Mouse (Mus musculus): ENCODE data around the gene Cyp2u1. TPM values are rescaled to one million over a fixed set of nuclear protein-coding genes. Genes with fewer than 3 reads are reported as not detected.

Gene Cyp2u1
- polyA plus RNA-seq, 1 experiment from 2014 or later: 11.9 TPM

DNA sequence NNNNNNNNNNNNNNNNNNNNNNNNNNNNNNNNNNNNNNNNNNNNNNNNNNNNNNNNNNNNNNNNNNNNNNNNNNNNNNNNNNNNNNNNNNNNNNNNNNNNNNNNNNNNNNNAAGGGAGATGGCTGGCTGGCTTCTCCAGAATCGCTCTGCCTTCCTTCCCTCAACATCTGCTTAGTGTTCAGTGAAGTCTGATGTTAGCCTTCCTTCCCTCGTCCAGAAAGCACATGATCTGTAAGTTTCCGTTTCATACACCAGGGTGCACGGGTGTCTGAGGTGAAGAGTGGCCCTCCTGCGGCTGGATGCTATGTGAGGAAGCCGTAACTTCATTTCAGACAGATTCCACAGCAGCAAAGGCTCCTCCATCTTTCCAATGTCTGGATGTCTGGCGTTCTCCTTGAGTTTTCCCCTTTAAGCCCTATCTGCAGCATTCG, 32.1 kb upstream of the Cyp2u1 start:
- H3K9ac ChIP-seq: peak overlapping the region; percentile 29; the same call in 1 of the 2 replicates
- peaks cover 18% of the 10 kb centered on the region for H3K4me1 ChIP-seq (replicated peaks)
- no peak for ATAC-seq (replicated peaks; ENCODE audit: insufficient number of reproducible peaks, insufficient read depth, low FRiP score, low read depth)
- peak overlapping the region; percentile 37 for H3K4me3 ChIP-seq
- 52% methylated on average over 8 of the region's 8 CpGs for WGBS
- peak overlapping the region; percentile 63 for H3K4me2 ChIP-seq
- H3K9me3 ChIP-seq (replicated peaks): no peaks in the 10 kb centered on the region
- no peaks in the 10 kb centered on the region for H3K36me3 ChIP-seq
- H3K27me3 ChIP-seq: no peaks in the 10 kb centered on the region
- H3K27ac ChIP-seq: 0 out of 2 replicates have a peak overlapping the region, but pooled peaks have one; percentile 39

DNA sequence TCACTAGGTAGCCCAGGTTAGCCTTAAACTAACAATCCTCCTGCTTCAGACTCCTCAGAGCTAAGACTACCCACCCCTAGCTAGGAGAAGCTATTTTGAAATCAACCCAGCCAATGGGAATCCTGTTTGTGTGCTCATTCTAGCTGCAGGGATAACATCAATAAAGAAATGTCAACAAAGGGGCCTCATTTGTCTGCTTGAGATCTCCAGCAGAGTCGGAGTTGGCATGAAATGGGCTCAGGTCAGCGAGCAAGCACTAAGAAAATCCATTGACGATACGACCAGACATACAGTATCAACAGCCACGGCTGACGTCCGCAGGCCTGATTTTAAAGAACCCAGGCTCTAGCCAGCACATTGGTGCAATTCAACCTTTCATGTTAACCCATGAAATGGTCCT, 24.2 kb upstream of the Cyp2u1 start:
- no peak overlapping the region for H3K9ac ChIP-seq
- no peaks in the 10 kb centered on the region for H3K36me3 ChIP-seq
- H3K4me2 ChIP-seq: no peak overlapping the region
- ATAC-seq (replicated peaks; ENCODE audit: insufficient number of reproducible peaks, insufficient read depth, low FRiP score, low read depth): no peak
- no peaks in the 10 kb centered on the region for H3K27me3 ChIP-seq
- no peaks in the 10 kb centered on the region for H3K4me1 ChIP-seq (replicated peaks)
- no peak overlapping the region for H3K27ac ChIP-seq
- no peaks in the 10 kb centered on the region for H3K9me3 ChIP-seq (replicated peaks)
- H3K4me3 ChIP-seq: no peak overlapping the region
- WGBS: 65% methylated on average over 7 of the region's 7 CpGs

DNA sequence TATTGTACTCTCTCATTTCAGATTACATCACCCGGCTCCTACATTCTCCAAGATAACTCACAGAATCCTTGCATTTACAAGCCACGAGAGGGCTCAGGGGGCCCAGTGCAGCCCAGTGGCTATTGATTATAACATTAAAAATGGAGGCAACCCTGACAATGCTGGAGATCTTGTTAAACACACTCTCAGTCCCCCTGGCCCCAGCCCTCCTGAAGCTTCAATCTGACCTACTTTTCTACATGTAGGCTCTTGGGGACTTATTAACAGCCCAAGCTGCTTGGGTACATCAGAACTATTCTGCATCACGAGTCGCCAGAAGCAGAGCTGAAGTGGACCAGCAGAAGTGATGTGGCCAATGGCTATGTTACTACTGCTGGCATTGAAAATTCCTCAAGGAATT, 23.6 kb upstream of the Cyp2u1 start:
- Histone ChIP-seq H3K36me3 (no peaks in the 10 kb centered on the region), H3K27me3 (no peaks in the 10 kb centered on the region), H3K4me2 (no peak overlapping the region), H3K4me3 (no peak overlapping the region), H3K9me3 (replicated peaks) (no peaks in the 10 kb centered on the region), H3K4me1 (replicated peaks) (no peaks in the 10 kb centered on the region), H3K9ac (no peak overlapping the region), H3K27ac (no peak overlapping the region)
- no peak for ATAC-seq (replicated peaks; ENCODE audit: insufficient number of reproducible peaks, insufficient read depth, low FRiP score, low read depth)
- WGBS: 87% methylated on average over 4 of the region's 4 CpGs

DNA sequence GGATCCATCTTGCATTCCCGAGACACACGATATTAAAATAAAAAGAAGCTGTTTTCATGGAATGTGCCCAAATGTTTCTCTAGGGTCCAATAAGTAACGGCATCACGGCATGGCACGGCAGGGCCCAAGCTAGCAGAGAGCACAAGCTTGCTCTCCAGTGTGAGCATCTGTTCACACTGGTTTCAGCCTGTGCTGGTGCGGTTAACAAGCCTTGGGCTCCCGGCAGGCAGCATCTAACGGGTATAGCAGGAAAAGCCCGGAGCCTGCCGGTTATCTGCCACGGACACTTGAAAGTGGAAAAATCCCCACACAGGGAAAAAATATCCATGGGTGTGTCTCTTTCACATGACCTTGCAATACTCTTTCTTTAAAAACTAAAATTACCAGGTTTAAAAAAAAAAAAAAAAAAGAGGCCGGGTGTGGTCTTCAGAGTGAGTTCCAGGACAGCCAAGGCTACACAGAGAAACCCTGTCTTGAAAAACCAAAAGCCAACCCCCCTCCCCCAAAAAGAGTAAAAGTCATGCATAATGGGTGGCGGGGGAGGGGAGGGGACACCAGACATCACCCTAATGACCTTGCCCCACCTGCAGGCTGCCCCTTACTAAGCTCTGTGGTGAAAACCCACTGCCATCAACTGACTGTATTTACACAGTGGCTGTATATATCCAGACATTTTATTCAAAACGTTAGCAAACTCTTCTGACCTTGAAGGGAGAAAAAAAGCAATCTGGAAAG, 19.2 kb upstream of the Cyp2u1 start:
- ATAC-seq (replicated peaks; ENCODE audit: insufficient number of reproducible peaks, insufficient read depth, low FRiP score, low read depth): no peak

DNA sequence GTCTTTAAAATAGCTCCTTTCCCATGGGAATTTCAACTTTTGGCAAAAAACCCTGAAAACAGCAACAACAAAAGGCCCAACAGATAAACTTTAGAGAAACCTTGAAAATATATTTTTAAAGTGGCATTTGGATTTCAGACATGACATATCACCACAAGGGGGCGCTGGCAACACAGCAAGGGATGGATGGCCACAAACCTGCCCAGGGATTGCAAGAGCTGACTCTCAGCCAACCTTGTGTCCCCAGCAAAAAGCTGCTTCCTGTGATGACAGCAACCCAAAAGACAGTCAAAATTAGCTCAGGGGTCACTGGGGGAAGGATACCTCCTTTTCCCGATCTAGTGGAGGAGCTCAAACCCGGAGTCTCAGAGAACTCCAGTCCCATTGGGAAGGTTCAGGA, 17.2 kb upstream of the Cyp2u1 start:
- Histone ChIP-seq H3K36me3 (no peaks in the 10 kb centered on the region), H3K4me2 (peak overlapping the region; percentile 25; the same call in 1 of the 2 replicates)
- WGBS: 5% methylated on average over 3 of the region's 3 CpGs

More for the DNA sequence above, 19.2 kb upstream of the Cyp2u1 start:
- H3K36me3 ChIP-seq: no peaks in the 10 kb centered on the region
- H3K4me2 ChIP-seq: no peak overlapping the region
- H3K4me3 ChIP-seq: no peak overlapping the region
- no peak overlapping the region for H3K27ac ChIP-seq
- 68% methylated on average over 14 of the region's 14 CpGs for WGBS
- H3K9ac ChIP-seq: no peak overlapping the region
- H3K4me1 ChIP-seq (replicated peaks): peaks cover 2% of the 10 kb centered on the region; the same call in 1 of the 2 replicates
- no peaks in the 10 kb centered on the region for H3K9me3 ChIP-seq (replicated peaks)
- H3K27me3 ChIP-seq: no peaks in the 10 kb centered on the region

DNA sequence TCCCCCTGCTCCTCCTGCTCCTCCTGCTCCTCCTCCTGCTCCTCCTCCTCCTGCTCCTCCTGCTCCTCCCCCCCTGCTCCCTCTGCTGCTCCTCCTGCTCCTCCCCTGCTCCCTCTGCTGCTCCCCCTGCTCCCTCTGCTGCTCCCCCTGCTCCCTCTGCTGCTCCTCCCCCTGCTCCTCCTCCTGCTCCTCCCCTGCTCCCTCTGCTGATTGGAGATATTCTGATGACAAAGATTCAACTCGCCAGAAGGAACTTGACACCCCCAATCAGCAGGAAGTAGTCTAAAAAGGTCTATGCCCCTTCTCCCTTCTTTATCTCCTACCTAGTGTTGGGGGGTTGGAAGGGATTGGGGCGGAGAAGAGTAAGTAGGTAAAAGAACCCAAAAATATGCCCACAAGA, 15.2 kb upstream of the Cyp2u1 start:
- no peaks in the 10 kb centered on the region for H3K27me3 ChIP-seq
- no peaks in the 10 kb centered on the region for H3K36me3 ChIP-seq
- H3K9me3 ChIP-seq (replicated peaks): no peaks in the 10 kb centered on the region
- H3K4me3 ChIP-seq: no peak overlapping the region
- H3K27ac ChIP-seq: no peak overlapping the region
- H3K4me1 ChIP-seq (replicated peaks): peaks cover 2% of the 10 kb centered on the region
- no peak overlapping the region for H3K9ac ChIP-seq
- WGBS: 49% methylated on average over 2 of the region's 2 CpGs
- no peak for ATAC-seq (replicated peaks; ENCODE audit: insufficient number of reproducible peaks, insufficient read depth, low FRiP score, low read depth)
- H3K4me2 ChIP-seq: no peak overlapping the region

More for the DNA sequence above, 17.2 kb upstream of the Cyp2u1 start:
- Histone ChIP-seq H3K9me3 (replicated peaks) (no peaks in the 10 kb centered on the region), H3K9ac (no peak overlapping the region), H3K27ac (no peak overlapping the region), H3K4me1 (replicated peaks) (peaks cover 2% of the 10 kb centered on the region), H3K27me3 (no peaks in the 10 kb centered on the region), H3K4me3 (no peak overlapping the region)
- ATAC-seq (replicated peaks; ENCODE audit: insufficient number of reproducible peaks, insufficient read depth, low FRiP score, low read depth): no peak

DNA sequence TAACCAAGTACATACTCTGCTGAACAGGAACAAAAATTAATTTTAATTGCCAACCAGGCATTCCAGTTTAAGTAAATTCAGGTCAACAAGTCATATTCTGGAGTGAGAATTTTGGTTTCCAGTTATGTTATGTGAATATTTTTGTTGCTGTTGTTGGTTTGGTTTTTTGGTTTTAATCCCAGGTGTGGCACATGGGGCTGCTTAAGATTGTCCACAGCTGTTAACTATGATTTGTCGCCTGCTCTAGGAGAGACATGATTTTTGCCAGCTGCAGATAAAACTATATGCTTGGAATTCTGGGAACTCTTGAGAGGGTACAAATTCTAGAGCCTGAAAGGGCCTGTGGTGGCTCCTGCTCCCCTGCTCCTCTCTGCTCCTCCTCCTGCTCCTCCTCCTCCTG, 14.1 kb upstream of the Cyp2u1 start:
- WGBS: 85% methylated on average over 1 of the region's 1 CpGs
- ATAC-seq (replicated peaks; ENCODE audit: insufficient number of reproducible peaks, insufficient read depth, low FRiP score, low read depth): no peak

DNA sequence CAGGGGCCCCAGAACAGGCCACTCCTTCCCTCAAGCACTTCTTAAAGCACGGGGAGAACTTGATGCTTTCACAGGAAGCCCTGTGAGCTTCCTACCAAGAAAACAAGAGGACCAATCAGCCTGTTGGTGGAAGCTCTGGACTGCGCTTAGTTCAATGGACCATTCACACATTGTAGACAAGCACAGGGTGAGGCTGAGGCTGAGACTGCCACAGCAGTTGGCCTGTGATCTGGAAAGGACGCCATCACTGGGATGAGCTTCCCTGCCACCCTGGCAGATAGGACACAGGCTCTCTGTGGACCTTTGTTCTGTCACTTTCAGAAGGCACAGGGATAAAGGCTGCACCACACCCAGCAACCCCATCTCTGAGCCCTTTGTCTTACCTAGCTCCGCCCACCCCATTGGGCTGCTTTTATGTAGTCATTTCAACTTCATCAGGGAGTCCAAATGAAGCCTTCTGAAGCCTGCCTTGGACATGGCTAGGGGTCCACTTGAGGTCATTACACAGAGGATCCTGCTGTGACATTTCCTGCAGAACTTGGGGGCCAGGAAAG, 13.0 kb upstream of the Cyp2u1 start:
- peak overlapping the region; percentile 40 for H3K4me2 ChIP-seq
- no peaks in the 10 kb centered on the region for H3K36me3 ChIP-seq
- no peak for ATAC-seq (replicated peaks; ENCODE audit: insufficient number of reproducible peaks, insufficient read depth, low FRiP score, low read depth)
- WGBS: 46% methylated on average over 4 of the region's 4 CpGs
- H3K9me3 ChIP-seq (replicated peaks): no peaks in the 10 kb centered on the region
- peaks cover 2% of the 10 kb centered on the region for H3K4me1 ChIP-seq (replicated peaks)
- no peak overlapping the region for H3K27ac ChIP-seq
- no peaks in the 10 kb centered on the region for H3K27me3 ChIP-seq
- H3K4me3 ChIP-seq: no peak overlapping the region
- H3K9ac ChIP-seq: no peak overlapping the region

More for the DNA sequence above, 14.1 kb upstream of the Cyp2u1 start:
- Histone ChIP-seq H3K36me3 (no peaks in the 10 kb centered on the region), H3K9me3 (replicated peaks) (no peaks in the 10 kb centered on the region), H3K4me3 (no peak overlapping the region), H3K27me3 (no peaks in the 10 kb centered on the region), H3K27ac (no peak overlapping the region), H3K4me2 (no peak overlapping the region), H3K9ac (no peak overlapping the region), H3K4me1 (replicated peaks) (peaks cover 2% of the 10 kb centered on the region)

DNA sequence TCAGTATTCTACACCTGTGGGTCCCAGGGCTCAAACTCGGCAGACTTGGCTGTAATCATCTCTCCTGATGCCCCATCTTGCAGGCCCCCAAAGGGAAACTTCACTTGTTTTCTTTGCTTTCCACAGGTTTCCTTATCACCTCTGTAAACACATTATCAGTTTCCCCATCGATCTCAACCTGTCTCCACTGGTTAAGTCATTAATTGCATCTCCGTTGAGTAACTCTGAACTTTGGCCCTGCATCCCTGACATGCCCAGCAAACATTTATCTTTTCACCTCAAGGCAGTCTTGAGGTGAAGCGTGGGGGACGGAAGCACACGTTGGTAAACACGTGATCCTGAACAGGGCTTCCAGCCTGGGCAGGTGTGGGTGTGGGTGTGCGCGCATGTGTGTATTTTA, 9.3 kb upstream of the Cyp2u1 start:
- H3K36me3 ChIP-seq: no peaks in the 10 kb centered on the region
- no peak for ATAC-seq (replicated peaks; ENCODE audit: insufficient number of reproducible peaks, insufficient read depth, low FRiP score, low read depth)
- no peak overlapping the region for H3K4me3 ChIP-seq
- no peak overlapping the region for H3K9ac ChIP-seq
- no peak overlapping the region for H3K27ac ChIP-seq
- H3K27me3 ChIP-seq: no peaks in the 10 kb centered on the region
- WGBS: 65% methylated on average over 9 of the region's 9 CpGs
- H3K9me3 ChIP-seq (replicated peaks): peaks cover 12% of the 10 kb centered on the region; the same call in 1 of the 2 replicates
- no peak overlapping the region for H3K4me2 ChIP-seq
- no peaks in the 10 kb centered on the region; the same call in 1 of the 2 replicates for H3K4me1 ChIP-seq (replicated peaks)

DNA sequence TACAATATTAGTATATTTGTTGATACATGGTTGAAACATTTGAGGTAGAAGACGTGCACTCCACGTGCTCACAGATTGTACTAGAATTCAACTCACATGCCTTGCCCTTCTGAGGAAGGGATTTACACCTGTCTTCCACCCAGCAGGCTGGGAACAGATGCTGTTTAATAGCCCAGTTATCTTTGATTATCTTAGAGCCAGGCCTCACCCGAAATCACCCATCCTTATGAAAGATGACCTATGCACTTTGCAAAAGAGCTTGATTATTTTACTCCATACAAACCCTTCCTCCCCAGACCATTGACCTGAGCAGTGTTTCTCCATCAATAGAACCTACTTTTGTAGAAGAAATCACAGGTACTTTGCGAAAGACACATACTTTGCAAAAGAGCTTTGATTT, 7.5 kb upstream of the Cyp2u1 start:
- no peaks in the 10 kb centered on the region for H3K4me1 ChIP-seq (replicated peaks)
- H3K4me3 ChIP-seq: no peak overlapping the region
- 84% methylated on average over 4 of the region's 4 CpGs for WGBS
- H3K27me3 ChIP-seq: no peaks in the 10 kb centered on the region
- no peak for ATAC-seq (replicated peaks; ENCODE audit: insufficient number of reproducible peaks, insufficient read depth, low FRiP score, low read depth)
- no peak overlapping the region for H3K9ac ChIP-seq
- no peak overlapping the region for H3K4me2 ChIP-seq
- H3K27ac ChIP-seq: no peak overlapping the region
- peaks cover 12% of the 10 kb centered on the region; the same call in 1 of the 2 replicates for H3K9me3 ChIP-seq (replicated peaks)
- no peaks in the 10 kb centered on the region for H3K36me3 ChIP-seq

DNA sequence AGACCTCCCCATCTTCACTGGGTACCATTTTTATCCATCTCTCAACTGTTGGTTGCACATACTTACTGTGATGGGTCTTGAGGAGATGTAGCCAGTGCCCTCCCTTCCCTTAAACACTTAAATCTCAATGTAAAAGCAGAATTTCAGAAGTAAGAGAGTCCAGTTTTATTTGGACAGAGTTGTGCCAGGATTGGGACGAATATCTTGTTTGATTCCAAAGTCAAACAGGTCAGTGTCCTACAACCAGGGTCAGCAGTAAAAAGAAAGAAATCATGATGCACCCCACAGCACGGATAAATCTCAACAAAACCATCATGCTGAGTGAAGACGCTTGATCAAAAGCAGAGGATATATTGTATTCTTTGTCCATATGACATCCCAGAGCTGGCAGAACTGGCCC, 4.8 kb upstream of the Cyp2u1 start:
- H3K9me3 ChIP-seq (replicated peaks): peaks cover 12% of the 10 kb centered on the region; the same call in 1 of the 2 replicates
- no peak for ATAC-seq (replicated peaks; ENCODE audit: insufficient number of reproducible peaks, insufficient read depth, low FRiP score, low read depth)
- H3K27me3 ChIP-seq: no peaks in the 10 kb centered on the region
- no peaks in the 10 kb centered on the region for H3K36me3 ChIP-seq
- 81% methylated on average over 3 of the region's 3 CpGs for WGBS
- H3K4me3 ChIP-seq: no peak overlapping the region
- no peak overlapping the region for H3K4me2 ChIP-seq
- no peak overlapping the region for H3K9ac ChIP-seq
- no peaks in the 10 kb centered on the region for H3K4me1 ChIP-seq (replicated peaks)
- no peak overlapping the region for H3K27ac ChIP-seq

DNA sequence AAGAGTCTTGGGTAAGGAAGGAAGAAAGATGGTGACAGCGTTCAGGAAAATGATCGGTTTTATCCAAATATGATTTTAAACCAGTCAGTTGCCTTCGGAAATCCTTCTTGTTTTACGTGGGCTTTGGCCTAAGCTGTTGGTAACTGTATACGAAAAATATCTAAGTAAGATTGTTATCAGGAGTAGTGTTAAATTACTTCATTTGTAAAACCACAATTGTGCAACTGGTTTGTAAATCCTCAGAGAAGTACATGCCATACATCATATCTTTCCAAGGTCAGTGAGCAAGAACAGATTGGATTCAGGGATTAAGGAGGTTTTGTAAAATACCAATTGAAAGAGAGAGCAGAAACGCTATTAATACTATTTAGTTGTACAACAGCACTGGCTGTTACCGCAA, 3.2 kb upstream of the Cyp2u1 start:
- ATAC-seq (replicated peaks; ENCODE audit: insufficient number of reproducible peaks, insufficient read depth, low FRiP score, low read depth): no peak
- H3K9ac ChIP-seq: no peak overlapping the region
- H3K9me3 ChIP-seq (replicated peaks): peaks cover 12% of the 10 kb centered on the region; the same call in 1 of the 2 replicates
- peaks cover 6% of the 10 kb centered on the region for H3K4me1 ChIP-seq (replicated peaks)
- no peak overlapping the region for H3K4me2 ChIP-seq
- H3K27me3 ChIP-seq: no peaks in the 10 kb centered on the region
- WGBS: 82% methylated on average over 7 of the region's 7 CpGs
- no peak overlapping the region for H3K4me3 ChIP-seq
- H3K36me3 ChIP-seq: no peaks in the 10 kb centered on the region
- no peak overlapping the region for H3K27ac ChIP-seq

Measured in heart, embryonic 15.5 days (tissue).